Mouse (Mus musculus) testis, adult 2 months (tissue): Measurements from ENCODE around the gene Faap20.

Experiments
- CTCF ChIP-seq: fragments of 200-500 bp; IDR thresholded peaks from 2 replicates; pipeline ENCODE4 v1.5.1; 2012; ENCODE audit warnings: low read depth, mild to moderate bottlenecking, inconsistent platforms, low read length, moderate library complexity; ENCODE audit not compliant: control insufficient read depth, insufficient read depth, insufficient replicate concordance
- POLR2A ChIP-seq: fragments of 200-500 bp; IDR thresholded peaks from 2 replicates; pipeline ENCODE4 v1.6.1; 2012; ENCODE audit warnings: low read depth, mild to moderate bottlenecking, inconsistent platforms, low read length, moderate library complexity; ENCODE audit not compliant: control insufficient read depth

GRCm38 (mm10) chr4:155274451-155274850, 24.8 kb downstream of the Faap20 start:
- no peak for TF ChIP-seq CTCF
- no peak for TF ChIP-seq POLR2A
